Mouse (Mus musculus) lung, embryonic 15.5 days (tissue): ENCODE results near the gene Med29. TPM values are rescaled to one million over a fixed set of nuclear protein-coding genes. Genes with fewer than 3 reads are reported as not detected.

Experiments
- ATAC-seq: fragments of 200-750 bp; cut with Nextera tagmentation; 2 replicates; pipeline ENCODE4 v1.8.0; 2017; ENCODE audit warnings: moderate number of reproducible peaks, borderline replicate concordance; ENCODE audit not compliant: low FRiP score, low TSS enrichment; ENCODE audit errors: extremely low read depth
- H3K27ac ChIP-seq: fragments of 300-500 bp; sonication (generic); 2 replicates; pipeline ENCODE4 v1.5.1; 2015; ENCODE audit warnings: moderate library complexity, mild to moderate bottlenecking, inconsistent platforms
- H3K27me3 ChIP-seq: fragments of 300-500 bp; sonication (generic); 2 replicates; pipeline ENCODE4 v1.6.1; 2015; ENCODE audit warnings: inconsistent platforms
- H3K36me3 ChIP-seq: fragments of 300-500 bp; sonication (generic); 2 replicates; pipeline ENCODE4 v1.6.1; 2015; ENCODE audit warnings: inconsistent platforms
- H3K4me1 ChIP-seq: fragments of 300-500 bp; sonication (generic); 2 replicates; pipeline ENCODE4 v1.6.1; 2015; ENCODE audit warnings: inconsistent platforms
- H3K4me2 ChIP-seq: fragments of 300-500 bp; sonication (generic); 2 replicates; pipeline ENCODE4 v1.6.1; 2015; ENCODE audit warnings: inconsistent platforms, mild to moderate bottlenecking, moderate library complexity
- H3K4me3 ChIP-seq: fragments of 300-500 bp; sonication (generic); 2 replicates; pipeline ENCODE4 v1.5.1; 2015; ENCODE audit warnings: mild to moderate bottlenecking, inconsistent platforms
- H3K9ac ChIP-seq: fragments of 300-500 bp; sonication (generic); 2 replicates; pipeline ENCODE4 v1.6.1; 2015; ENCODE audit warnings: inconsistent platforms
- H3K9me3 ChIP-seq: fragments of 300-500 bp; sonication (generic); 2 replicates; pipeline ENCODE4 v1.6.1; 2016; ENCODE audit warnings: inconsistent platforms
- WGBS: fragments of 180-500 bp; shearing (Covaris S2); methylation state at CpG from one replicate; pipeline ENCODE4 v1.1.7; 2015; 5-methylcytosine and 5-hydroxymethylcytosine counted together
- polyA plus RNA-seq: library from polyadenylated mRNA; unstranded; fragments of >200 nt; fragmentation: Nextera tagmentation; extraction: Ambion mirVana; gene quantifications from 2 replicates; pipeline ENCODE4 v1.2.1, GENCODE M21; 2015

The Med29 gene
- polyA plus RNA-seq, 1 experiment from 2014 or later: 51.2 TPM

- no peak overlapping the region for H3K9ac ChIP-seq
- no peak overlapping the region for H3K4me2 ChIP-seq
- ATAC-seq: no peak
- peaks cover 26% of the 10 kb centered on the region for H3K4me1 ChIP-seq
- peaks cover 53% of the 10 kb centered on the region for H3K36me3 ChIP-seq
- H3K4me3 ChIP-seq: no peak overlapping the region
- no peaks in the 10 kb centered on the region for H3K27me3 ChIP-seq
- no peaks in the 10 kb centered on the region for H3K9me3 ChIP-seq
- WGBS: 48% methylated on average over 7 of the region's 7 CpGs
- peak overlapping the region; percentile 85 for H3K27ac ChIP-seq
Measured at GRCm38 (mm10) chr7:28358431-28358830, 34.1 kb downstream of the Med29 start.

GRCm38 (mm10) chr7:28357984-28358383, 34.5 kb downstream of the Med29 start:
- Histone ChIP-seq H3K27me3 (no peaks in the 10 kb centered on the region), H3K4me3 (no peak overlapping the region), H3K4me2 (0 out of 2 replicates have a peak overlapping the region, but pooled peaks have one; percentile 0), H3K4me1 (peaks cover 26% of the 10 kb centered on the region), H3K27ac (peak overlapping the region; percentile 85), H3K9ac (no peak overlapping the region), H3K36me3 (peaks cover 54% of the 10 kb centered on the region), H3K9me3 (no peaks in the 10 kb centered on the region)
- 3% methylated on average over 5 of the region's 5 CpGs for WGBS
- ATAC-seq: no peak

- 9% methylated on average over 5 of the region's 5 CpGs for WGBS
- H3K4me3 ChIP-seq: no peak overlapping the region
- H3K27ac ChIP-seq: peak overlapping the region; percentile 85
- no peak overlapping the region; the same call in 1 of the 2 replicates for H3K9ac ChIP-seq
- H3K36me3 ChIP-seq: peaks cover 59% of the 10 kb centered on the region
- H3K4me1 ChIP-seq: peaks cover 29% of the 10 kb centered on the region
- ATAC-seq: peak; percentile 66
- H3K4me2 ChIP-seq: no peak overlapping the region
- H3K9me3 ChIP-seq: no peaks in the 10 kb centered on the region
- H3K27me3 ChIP-seq: no peaks in the 10 kb centered on the region
Measured at GRCm38 (mm10) chr7:28356981-28357380, 35.5 kb downstream of the Med29 start.

- no peak overlapping the region for H3K27ac ChIP-seq
Measured at GRCm38 (mm10) chr7:28355221-28355620, 37.3 kb downstream of the Med29 start.

GRCm38 (mm10) chr7:28354596-28354995, 37.9 kb downstream of the Med29 start:
- Histone ChIP-seq H3K4me1 (peaks cover 41% of the 10 kb centered on the region), H3K9ac (no peak overlapping the region), H3K27me3 (no peaks in the 10 kb centered on the region), H3K36me3 (peaks cover 38% of the 10 kb centered on the region), H3K4me2 (no peak overlapping the region), H3K4me3 (no peak overlapping the region), H3K27ac (no peak overlapping the region), H3K9me3 (no peaks in the 10 kb centered on the region)
- 86% methylated on average over 3 of the region's 3 CpGs for WGBS
- no peak for ATAC-seq

More at GRCm38 (mm10) chr7:28355221-28355620, 37.3 kb downstream of the Med29 start:
- WGBS: 76% methylated on average over 3 of the region's 3 CpGs
- no peaks in the 10 kb centered on the region for H3K9me3 ChIP-seq
- H3K4me3 ChIP-seq: no peak overlapping the region
- H3K4me2 ChIP-seq: no peak overlapping the region
- no peak overlapping the region for H3K9ac ChIP-seq
- ATAC-seq: no peak
- H3K27me3 ChIP-seq: no peaks in the 10 kb centered on the region
- peaks cover 44% of the 10 kb centered on the region for H3K36me3 ChIP-seq
- H3K4me1 ChIP-seq: peaks cover 35% of the 10 kb centered on the region

GRCm38 (mm10) chr7:28354113-28354581, 38.4 kb downstream of the Med29 start:
- Histone ChIP-seq H3K27ac (no peak overlapping the region), H3K36me3 (peaks cover 35% of the 10 kb centered on the region)
- 84% methylated on average over 3 of the region's 3 CpGs for WGBS

GRCm38 (mm10) chr7:28353267-28353666, 39.2 kb downstream of the Med29 start:
- Histone ChIP-seq H3K4me2 (no peak overlapping the region), H3K27me3 (no peaks in the 10 kb centered on the region), H3K9me3 (no peaks in the 10 kb centered on the region), H3K9ac (no peak overlapping the region), H3K36me3 (peaks cover 33% of the 10 kb centered on the region), H3K4me1 (peaks cover 37% of the 10 kb centered on the region), H3K4me3 (no peak overlapping the region), H3K27ac (no peak overlapping the region)
- 89% methylated on average over 2 of the region's 2 CpGs for WGBS
- ATAC-seq: no peak

More at GRCm38 (mm10) chr7:28354113-28354581, 38.4 kb downstream of the Med29 start:
- Histone ChIP-seq H3K4me2 (no peak overlapping the region), H3K9ac (no peak overlapping the region), H3K4me1 (peaks cover 45% of the 10 kb centered on the region), H3K9me3 (no peaks in the 10 kb centered on the region), H3K27me3 (no peaks in the 10 kb centered on the region), H3K4me3 (no peak overlapping the region)
- no peak for ATAC-seq

- H3K4me1 ChIP-seq: peaks cover 23% of the 10 kb centered on the region
- peak overlapping the region; percentile 95 for H3K9ac ChIP-seq
- peaks cover 33% of the 10 kb centered on the region for H3K36me3 ChIP-seq
- peak overlapping the region; percentile 79 for H3K4me3 ChIP-seq
- H3K9me3 ChIP-seq: no peaks in the 10 kb centered on the region
- H3K4me2 ChIP-seq: peak overlapping the region; percentile 70
- H3K27me3 ChIP-seq: no peaks in the 10 kb centered on the region
- 27% methylated on average over 4 of the region's 4 CpGs for WGBS
- ATAC-seq: no peak
- no peak overlapping the region for H3K27ac ChIP-seq
Measured at GRCm38 (mm10) chr7:28351676-28352191, 40.8 kb downstream of the Med29 start.

- Histone ChIP-seq H3K4me1 (peaks cover 20% of the 10 kb centered on the region), H3K36me3 (peaks cover 33% of the 10 kb centered on the region), H3K27me3 (no peaks in the 10 kb centered on the region), H3K9me3 (no peaks in the 10 kb centered on the region), H3K27ac (peak within 1 kb of the TSS; percentile 86), H3K4me2 (peak within 1 kb of the TSS; percentile 70), H3K4me3 (peak within 1 kb of the TSS; percentile 79), H3K9ac (peak within 1 kb of the TSS; percentile 95)
- under 1% methylated on average over 49 of the region's 50 CpGs for WGBS
- ATAC-seq: peak; percentile 96
Measured at GRCm38 (mm10) chr7:28350155-28350883, 42.2 kb downstream of the Med29 start, which contains the start of gene Rps16. Gene Rps16, plus strand, starts transcription at chr7:28350652.

GRCm38 (mm10) chr7:28348601-28349000, 43.9 kb downstream of the Med29 start:
- no peak overlapping the region for H3K27ac ChIP-seq
- no peaks in the 10 kb centered on the region for H3K9me3 ChIP-seq
- H3K4me1 ChIP-seq: peaks cover 20% of the 10 kb centered on the region
- H3K9ac ChIP-seq: no peak overlapping the region
- H3K36me3 ChIP-seq: peaks cover 18% of the 10 kb centered on the region
- H3K4me3 ChIP-seq: no peak overlapping the region
- H3K4me2 ChIP-seq: no peak overlapping the region
- no peak for ATAC-seq
- 79% methylated on average over 7 of the region's 7 CpGs for WGBS
- no peaks in the 10 kb centered on the region for H3K27me3 ChIP-seq

- no peak overlapping the region for H3K9ac ChIP-seq
- H3K36me3 ChIP-seq: peaks cover 10% of the 10 kb centered on the region
- H3K9me3 ChIP-seq: no peaks in the 10 kb centered on the region
- H3K27ac ChIP-seq: no peak overlapping the region
- H3K4me1 ChIP-seq: peaks cover 20% of the 10 kb centered on the region
- WGBS: 59% methylated on average over 3 of the region's 3 CpGs
- no peak for ATAC-seq
- H3K27me3 ChIP-seq: no peaks in the 10 kb centered on the region
- no peak overlapping the region for H3K4me2 ChIP-seq
- no peak overlapping the region for H3K4me3 ChIP-seq
Measured at GRCm38 (mm10) chr7:28347746-28348145, 44.8 kb downstream of the Med29 start.

GRCm38 (mm10) chr7:28344637-28345036, 47.9 kb downstream of the Med29 start:
- peaks cover 6% of the 10 kb centered on the region for H3K4me1 ChIP-seq
- 4% methylated on average over 4 of the region's 4 CpGs for WGBS
- no peaks in the 10 kb centered on the region for H3K9me3 ChIP-seq
- H3K9ac ChIP-seq: no peak overlapping the region
- no peak overlapping the region for H3K4me2 ChIP-seq
- H3K36me3 ChIP-seq: no peaks in the 10 kb centered on the region
- H3K27me3 ChIP-seq: no peaks in the 10 kb centered on the region
- H3K27ac ChIP-seq: no peak overlapping the region
- no peak overlapping the region for H3K4me3 ChIP-seq
- no peak for ATAC-seq
